Mouse (Mus musculus) bone marrow, adult 2 months (tissue): ENCODE measurements at regions not wholly inside any gene's neighbourhood (a gene's known extent, or its start where the extent isn't known, plus 50 kb on each side); places are given as distances from the start of the nearest gene placed in this dataset.

Experiments used
- CTCF ChIP-seq: fragments of 200-500 bp; IDR thresholded peaks from 2 replicates; pipeline ENCODE4 v1.5.1; 2011; ENCODE audit warnings: low read length, control low read depth; ENCODE audit not compliant: control insufficient read depth, insufficient read depth
- POLR2A ChIP-seq: fragments of 200-500 bp; IDR thresholded peaks from 2 replicates; pipeline ENCODE4 v1.6.1; 2011; ENCODE audit warnings: low read depth, mild to moderate bottlenecking, control low read depth, low read length, borderline replicate concordance; ENCODE audit not compliant: control insufficient read depth

DNA sequence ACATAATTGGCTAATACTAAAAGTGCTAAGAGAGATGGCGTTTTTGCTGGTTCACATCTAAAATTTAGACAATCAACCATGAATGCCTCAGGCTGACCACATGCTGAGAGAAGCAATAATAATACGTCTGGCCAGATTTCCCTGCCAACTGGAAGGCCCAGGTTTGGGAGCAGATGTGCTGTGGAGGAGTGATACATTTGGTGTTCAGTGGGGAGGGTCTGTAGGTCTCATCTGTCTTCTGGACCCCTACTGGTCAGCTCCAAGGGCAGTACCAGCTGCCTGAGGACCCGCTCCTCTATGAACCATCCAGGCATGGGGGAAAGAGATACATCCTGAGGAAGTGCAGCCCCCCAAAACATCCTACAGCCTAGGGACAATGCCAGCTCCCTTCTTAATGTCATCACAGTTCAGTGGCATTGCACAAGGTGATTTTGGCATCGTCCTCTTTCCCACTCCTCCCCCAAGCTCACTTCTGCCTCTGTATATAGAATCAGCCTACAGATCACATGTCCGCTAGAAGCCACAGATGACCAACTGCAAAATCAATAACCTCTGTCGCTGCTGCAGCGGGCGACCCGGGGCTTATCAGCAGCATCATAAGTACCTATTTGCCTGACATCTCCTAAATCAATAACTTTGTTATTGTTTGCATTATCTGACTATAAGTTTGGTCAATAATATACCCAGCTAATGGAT is 90.1 kb upstream of the Creb1 start:
- TF ChIP-seq CTCF (no peak), POLR2A (no peak)
